Mouse (Mus musculus) naive thymus-derived CD4-positive, alpha-beta T cell, adult 2 months (primary cell): ENCODE data around the gene Cacnb1.

Source experiments
- DNase-seq: peaks from one replicate; pipeline ENCODE4 v3.0.0-alpha.2; 2011; ENCODE audit warnings: low read depth

Cacnb1 gene

GRCm38 (mm10) chr11:98022555-98023371 is at the start of gene Cacnb1:
Gene Cacnb1, minus strand, starts transcription at chr11:98023034.
- peak; percentile 70 for DNase-seq

- DNase-seq, result no peak
Measured at GRCm38 (mm10) chr11:98067255-98067654, 44.4 kb upstream of the Cacnb1 start.

- no peak for DNase-seq
Measured at GRCm38 (mm10) chr11:98066201-98066600, 43.4 kb upstream of the Cacnb1 start.

DNA sequence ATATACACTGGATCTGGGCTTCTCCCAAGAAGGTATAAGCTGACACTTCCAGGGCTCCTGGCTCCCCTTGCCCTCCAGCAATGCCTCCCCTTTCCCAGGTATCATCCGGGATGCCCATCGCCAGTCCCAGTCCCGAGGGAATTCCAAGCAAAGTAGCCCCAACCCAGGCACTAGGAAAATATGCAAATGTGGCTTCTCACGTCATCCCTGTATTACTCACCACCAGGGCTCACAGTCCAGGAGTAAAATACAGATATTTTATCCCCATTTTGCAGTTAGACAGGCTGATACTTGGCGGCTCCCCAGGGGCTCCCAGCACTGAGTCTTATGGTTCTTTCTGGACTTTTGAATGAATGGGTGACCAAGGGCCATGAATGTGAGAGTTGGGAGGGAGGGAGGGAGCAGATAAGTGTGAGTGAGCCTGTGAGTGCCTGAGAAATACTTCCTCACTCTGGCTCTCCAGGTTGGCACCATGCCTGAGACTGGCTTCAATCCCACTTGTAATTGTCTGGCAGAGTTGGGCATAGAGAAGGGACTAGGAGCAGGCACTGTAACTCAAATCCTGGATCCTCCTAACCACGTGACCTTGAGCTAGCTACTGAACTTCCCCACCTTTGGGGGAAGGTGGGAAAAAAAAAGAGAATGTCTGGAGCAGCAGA is 39.2 kb upstream of the Cacnb1 start:
- DNase-seq, result no peak

DNA sequence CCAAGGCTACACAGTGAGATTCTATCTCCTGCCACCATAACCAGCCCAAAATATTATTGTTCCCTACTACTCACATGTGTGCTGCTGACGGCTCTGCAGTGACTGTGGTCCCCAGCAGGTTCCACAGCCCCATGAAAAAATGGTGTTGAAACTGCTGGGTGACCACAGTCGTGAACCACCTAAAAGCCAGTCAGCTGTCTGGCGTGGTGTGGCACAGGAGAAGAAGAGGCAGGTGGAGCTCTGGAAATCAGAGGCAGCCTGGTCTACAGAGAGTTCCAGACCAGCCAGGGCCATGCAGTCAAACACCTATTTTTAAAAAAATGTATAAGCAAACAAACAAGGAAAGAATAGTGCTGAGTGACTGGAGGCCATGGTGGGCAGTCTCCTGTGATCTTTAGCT is 38.6 kb upstream of the Cacnb1 start:
- DNase-seq, result no peak

DNA sequence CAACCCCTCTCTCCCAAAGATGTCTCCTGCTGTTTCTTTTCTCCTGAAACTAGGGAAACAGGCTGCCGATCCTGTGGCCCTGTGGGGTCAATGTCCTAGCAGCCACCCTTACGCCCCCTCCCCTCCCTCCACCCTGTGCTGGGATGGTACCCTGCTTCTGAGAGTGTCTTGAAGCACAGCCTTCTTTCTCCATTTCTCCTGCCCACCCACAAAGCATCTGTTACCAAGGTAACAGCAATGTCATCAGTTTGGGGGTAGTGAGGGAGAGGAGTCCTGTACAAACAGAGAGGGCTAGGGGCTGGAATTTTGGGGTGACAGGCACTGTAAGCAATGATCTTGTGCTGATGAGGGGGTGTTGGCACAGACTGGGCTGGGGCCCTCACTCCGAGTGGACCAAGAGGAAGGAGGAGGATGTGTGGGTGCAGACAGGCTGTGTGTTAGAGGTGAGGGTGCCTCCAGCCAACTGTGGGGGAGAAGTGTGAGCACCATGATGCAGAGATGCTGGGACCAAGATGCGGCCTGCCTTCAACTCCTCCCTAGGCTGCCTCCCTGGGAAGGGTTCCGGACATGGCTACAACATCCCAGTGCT is 37.4 kb upstream of the Cacnb1 start:
- no peak for DNase-seq

- DNase-seq, result no peak
Measured at GRCm38 (mm10) chr11:98059662-98060061, 36.8 kb upstream of the Cacnb1 start.

DNA sequence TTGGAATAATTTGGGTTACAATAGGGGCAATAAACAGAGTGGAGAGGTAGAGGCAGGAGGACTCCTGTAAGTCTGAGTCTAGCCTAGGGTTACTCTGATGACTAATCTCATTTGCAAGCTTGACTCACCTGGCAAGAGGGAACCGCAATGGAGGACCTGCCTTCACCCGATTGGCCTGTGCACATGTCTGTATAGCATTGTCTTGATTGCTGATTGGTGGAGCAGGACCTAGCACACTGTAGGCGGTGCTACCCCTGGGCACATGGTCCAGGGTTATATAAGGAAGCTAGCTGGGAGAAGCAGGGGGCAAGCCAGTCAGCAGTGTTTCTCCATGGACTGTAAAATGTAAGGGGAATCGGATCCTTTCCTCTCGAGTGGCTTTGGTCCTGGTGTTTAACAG is 35.2 kb upstream of the Cacnb1 start:
- DNase-seq, result no peak

GRCm38 (mm10) chr11:98057466-98057865 is 34.6 kb upstream of the Cacnb1 start:
- DNase-seq, result no peak

DNA sequence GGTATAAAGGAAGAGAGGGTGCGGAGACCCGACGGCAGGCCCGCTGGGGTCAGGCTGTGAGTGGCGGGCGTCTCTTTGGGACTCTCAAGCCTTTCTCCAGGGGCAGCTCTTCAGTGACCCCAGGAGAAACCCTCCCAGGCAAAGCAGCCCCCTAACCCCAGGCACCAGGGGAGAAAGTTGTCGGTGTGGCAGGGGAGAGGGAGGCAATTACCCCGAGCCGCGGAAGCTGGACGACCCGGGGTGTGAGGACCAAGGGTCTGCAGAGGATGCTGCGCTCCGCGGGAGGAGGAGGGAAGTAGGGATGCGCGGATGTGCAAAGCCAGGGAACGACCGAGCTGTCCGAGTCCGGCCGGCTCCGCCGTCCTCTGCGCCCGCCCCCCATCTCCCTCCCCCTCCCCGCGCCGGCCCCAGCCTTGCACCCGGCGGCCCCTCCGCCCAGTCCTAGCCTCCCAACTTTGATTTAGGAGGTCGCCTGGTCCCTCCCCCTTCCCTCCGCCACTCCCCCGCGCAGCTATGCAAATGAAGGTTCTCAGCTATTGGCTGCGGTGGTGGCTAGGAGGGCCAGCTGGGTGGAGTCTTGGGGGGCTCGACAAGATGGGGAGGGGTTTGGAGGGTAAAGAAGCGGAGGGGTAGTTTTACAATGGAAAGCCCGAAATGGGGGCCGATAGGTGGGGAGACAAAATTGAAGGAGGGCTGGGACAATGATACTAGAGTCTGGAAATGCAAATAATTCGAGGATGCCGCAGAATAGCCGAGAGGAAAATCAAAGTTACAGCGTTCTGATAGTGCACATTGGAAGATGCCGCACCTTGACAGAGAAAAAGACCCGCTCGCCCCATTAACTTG is 30.4 kb upstream of the Cacnb1 start, which contains the start of gene Stac2:
Stac2 (minus strand) TSS at position 474 of the 846 bp plus-strand sequence.
- no peak for DNase-seq

GRCm38 (mm10) chr11:98052129-98052988 is 29.5 kb upstream of the Cacnb1 start:
- peak; percentile 53 for DNase-seq

DNA sequence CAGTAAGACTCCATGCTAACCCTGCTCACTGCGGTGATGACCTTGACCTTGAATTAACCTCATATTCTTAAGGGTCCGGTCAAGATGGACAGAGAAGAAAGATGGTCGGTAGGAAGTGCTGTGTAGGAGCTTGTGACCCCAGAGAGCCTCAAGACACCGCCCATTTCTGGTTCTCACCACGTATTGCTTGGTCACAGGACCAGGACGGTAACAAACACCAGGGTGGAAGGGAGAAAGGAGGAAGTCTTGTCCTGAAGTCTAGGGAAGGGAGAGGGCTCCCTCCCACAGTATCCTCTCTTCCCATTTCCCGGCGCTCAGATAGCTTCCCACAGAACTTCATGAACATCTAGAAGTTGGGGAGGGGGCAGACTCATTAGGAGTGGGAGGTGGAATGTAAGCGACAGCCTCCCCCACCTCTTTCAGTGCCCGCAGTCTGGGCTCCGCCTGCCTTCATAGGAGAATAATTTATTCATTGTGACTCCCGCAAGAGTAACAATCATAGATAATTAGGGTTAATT is 28.8 kb upstream of the Cacnb1 start:
- DNase-seq, result no peak

DNA sequence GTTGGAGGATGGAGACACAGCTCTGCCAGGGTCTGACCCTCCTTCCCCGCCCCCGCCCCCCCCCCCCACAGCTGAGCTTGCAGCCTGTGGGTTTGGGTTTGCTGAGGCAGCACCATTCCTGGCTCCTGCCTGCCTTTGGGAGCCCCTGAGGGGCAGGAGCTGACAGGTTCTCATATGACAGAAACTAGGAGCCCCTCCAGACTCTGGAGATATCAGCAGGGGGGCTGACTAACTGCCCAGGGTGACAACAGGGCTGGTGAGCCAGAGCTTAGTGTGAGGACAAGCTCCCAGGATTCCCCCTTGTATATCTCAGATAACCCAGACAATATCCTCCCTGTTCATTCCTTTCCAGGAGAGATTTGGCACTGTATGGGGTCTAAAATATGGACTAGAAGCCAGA is 28.1 kb upstream of the Cacnb1 start:
- no peak for DNase-seq

- DNase-seq, result no peak
Measured at GRCm38 (mm10) chr11:98050520-98050815, 27.6 kb upstream of the Cacnb1 start.

DNA sequence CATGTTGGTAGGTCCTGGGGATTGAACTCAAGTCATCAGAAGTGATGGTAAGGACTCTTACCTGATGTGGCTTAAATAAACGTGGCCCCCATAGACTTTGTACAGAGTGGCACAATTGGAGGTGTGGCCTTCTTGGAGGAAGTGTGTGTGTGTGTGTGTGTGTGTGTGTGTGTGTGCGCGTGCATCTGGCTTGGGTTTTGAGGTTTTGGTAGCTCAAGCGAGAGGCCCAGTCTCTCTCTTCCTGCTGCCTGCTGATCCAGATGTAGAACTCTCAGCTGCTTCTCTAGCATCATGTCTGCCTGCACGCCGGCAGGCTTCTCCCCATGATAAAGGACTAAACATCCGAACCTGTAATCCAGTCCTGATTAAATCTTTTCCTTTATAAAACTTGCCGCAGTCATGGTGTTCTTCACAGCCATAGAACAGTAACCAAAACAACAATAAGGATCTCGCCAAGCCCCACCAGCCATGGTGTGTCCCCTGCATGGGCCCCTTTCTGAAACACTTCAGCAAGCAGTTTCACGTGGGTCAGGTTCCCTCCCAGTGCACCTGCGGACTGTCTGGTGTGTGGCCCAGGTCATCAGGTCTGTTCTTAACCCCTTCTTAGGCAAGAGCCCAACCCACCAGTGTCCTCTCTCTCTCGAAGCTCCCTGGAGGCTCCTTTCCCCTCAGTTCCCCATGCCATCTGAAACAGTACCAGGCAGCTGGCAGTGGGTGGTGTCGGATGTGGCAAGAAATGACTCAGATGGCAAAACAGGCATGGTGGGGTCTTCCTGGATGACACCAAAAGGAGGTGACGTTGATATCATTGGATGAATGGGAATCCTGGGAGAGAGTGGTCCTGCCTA is 27.1 kb upstream of the Cacnb1 start:
- DNase-seq, result peak; percentile 57

GRCm38 (mm10) chr11:98047745-98048144 is 24.9 kb upstream of the Cacnb1 start:
- no peak for DNase-seq

DNA sequence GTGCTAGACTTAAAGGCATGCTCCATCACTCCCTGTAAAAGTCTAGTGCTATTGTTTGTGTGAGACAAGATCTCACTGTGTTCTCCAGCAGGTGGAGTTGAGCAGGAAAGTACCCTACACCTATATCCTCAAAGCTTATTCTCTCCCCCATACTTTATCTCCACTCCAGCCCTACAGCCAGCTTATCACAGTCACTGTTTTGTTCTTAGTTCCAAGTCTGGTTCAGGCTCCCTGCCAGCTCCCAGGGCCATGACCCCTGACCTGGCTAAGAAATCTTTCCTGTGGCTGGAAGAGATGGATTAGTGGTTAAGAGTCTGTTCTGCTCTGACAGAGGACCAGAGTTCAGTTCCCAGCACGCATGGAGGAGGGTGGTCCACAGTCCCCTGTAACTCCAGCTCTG is 23.6 kb upstream of the Cacnb1 start:
- DNase-seq, result no peak

DNA sequence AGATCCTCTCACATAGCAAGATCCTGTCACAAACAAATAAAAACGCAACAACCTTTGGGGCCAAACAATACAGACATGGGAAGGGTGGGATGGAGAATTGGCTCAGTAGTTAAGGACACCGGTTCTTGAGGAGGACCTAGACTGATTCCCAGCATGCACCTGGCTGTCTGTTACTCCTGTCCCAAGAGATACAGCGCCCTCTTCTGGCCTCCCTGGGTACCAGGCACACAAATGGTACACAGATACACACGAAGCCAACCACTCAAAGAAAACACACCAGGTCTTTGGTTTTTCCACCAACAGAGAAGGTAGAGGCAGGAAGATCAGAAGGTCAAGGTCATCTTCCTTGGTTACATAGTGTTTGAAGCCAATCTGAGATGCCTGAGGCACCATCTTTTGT is 22.8 kb upstream of the Cacnb1 start:
- no peak for DNase-seq

DNA sequence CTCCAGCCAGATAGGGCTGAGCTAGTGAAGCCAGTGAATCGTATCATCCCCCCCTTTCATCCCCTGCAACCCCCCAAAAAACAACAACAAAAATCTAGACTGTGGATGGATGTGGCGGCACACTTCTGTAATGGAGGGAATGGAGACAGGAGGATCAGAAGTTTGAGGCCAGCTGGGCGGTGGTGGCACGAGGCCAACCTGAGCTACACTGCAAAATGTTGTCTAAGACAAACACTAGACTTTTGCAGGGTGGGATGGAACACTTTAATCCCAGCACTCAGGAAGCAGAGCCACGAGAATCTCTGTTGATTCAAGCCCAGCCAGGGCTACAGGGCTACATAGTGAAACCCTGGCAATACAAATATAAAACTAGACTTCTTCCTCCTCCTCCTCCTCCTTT is 21.2 kb upstream of the Cacnb1 start:
- no peak for DNase-seq

GRCm38 (mm10) chr11:98042741-98043140 is 19.9 kb upstream of the Cacnb1 start:
- no peak for DNase-seq
